Mouse (Mus musculus): ENCODE data around the gene Cdr1. TPM values are rescaled to one million over a fixed set of nuclear protein-coding genes. Genes with fewer than 3 reads are reported as not detected.

The Cdr1 gene
- polyA plus RNA-seq (2011; ENCODE audit: insufficient read depth, insufficient read length, low replicate concordance, missing spikeins) = not detected in 2 replicates

GRCm38 (mm10) chrX:61185458-61185857 lies at the start of gene Cdr1:
TSS of gene Cdr1 (minus strand) at chrX:61185558.
- TF ChIP-seq CTCF (IDR thresholded peaks at IDR 0.05; ENCODE audit: control insufficient read depth, insufficient read depth, low read length) (no peak), POLR2A (IDR thresholded peaks at IDR 0.05; ENCODE audit: borderline replicate concordance, control insufficient read depth, low read depth, low read length) (no peak)
- no peak within 1 kb of the TSS for H3K27ac ChIP-seq (ENCODE audit: control insufficient read depth, insufficient read depth, low read depth, low read length, poor library complexity)
- H3K4me1 ChIP-seq (ENCODE audit: control insufficient read depth, insufficient read depth, low read length) = no peaks in the 10 kb centered on the region
- no peak within 1 kb of the TSS for H3K4me3 ChIP-seq (replicated peaks; ENCODE audit: control insufficient read depth, low read depth, low read length)
- WGBS = 90% methylated on average over 6 of the region's 6 CpGs

- Histone ChIP-seq H3K27ac (ENCODE audit: control insufficient read depth, insufficient read depth, low read depth, low read length, poor library complexity) (no peak overlapping the region), H3K4me3 (replicated peaks; ENCODE audit: control insufficient read depth, low read depth, low read length) (no peak overlapping the region), H3K4me1 (ENCODE audit: control insufficient read depth, insufficient read depth, low read length) (no peaks in the 10 kb centered on the region)
- 89% methylated on average over 6 of the region's 6 CpGs for WGBS
- no peak for TF ChIP-seq POLR2A (IDR thresholded peaks at IDR 0.05; ENCODE audit: borderline replicate concordance, control insufficient read depth, low read depth, low read length)
- TF ChIP-seq CTCF (IDR thresholded peaks at IDR 0.05; ENCODE audit: control insufficient read depth, insufficient read depth, low read length) = no peak
These were observed 511 bp upstream of the Cdr1 start for GRCm38 (mm10) chrX:61185869-61186268.

- 34% methylated on average over 2 of the region's 2 CpGs for WGBS
- TF ChIP-seq POLR2A (IDR thresholded peaks at IDR 0.05; ENCODE audit: borderline replicate concordance, control insufficient read depth, low read depth, low read length) = no peak
- TF ChIP-seq CTCF (IDR thresholded peaks at IDR 0.05; ENCODE audit: control insufficient read depth, insufficient read depth, low read length) = no peak
- H3K4me3 ChIP-seq (replicated peaks; ENCODE audit: control insufficient read depth, low read depth, low read length) = no peak overlapping the region
- no peak overlapping the region for H3K27ac ChIP-seq (ENCODE audit: control insufficient read depth, insufficient read depth, low read depth, low read length, poor library complexity)
- H3K4me1 ChIP-seq (ENCODE audit: control insufficient read depth, insufficient read depth, low read length) = no peaks in the 10 kb centered on the region
These were observed 18.8 kb downstream of the Cdr1 start for GRCm38 (mm10) chrX:61166519-61166918.

GRCm38 (mm10) chrX:61161249-61161648 lies 24.1 kb downstream of the Cdr1 start:
- no peaks in the 10 kb centered on the region for H3K4me1 ChIP-seq (ENCODE audit: control insufficient read depth, insufficient read depth, low read length)
- TF ChIP-seq POLR2A (IDR thresholded peaks at IDR 0.05; ENCODE audit: borderline replicate concordance, control insufficient read depth, low read depth, low read length) (no peak), CTCF (IDR thresholded peaks at IDR 0.05; ENCODE audit: control insufficient read depth, insufficient read depth, low read length) (no peak)
- no peak overlapping the region for H3K27ac ChIP-seq (ENCODE audit: control insufficient read depth, insufficient read depth, low read depth, low read length, poor library complexity)
- H3K4me3 ChIP-seq (replicated peaks; ENCODE audit: control insufficient read depth, low read depth, low read length) = no peak overlapping the region
- WGBS = 55% methylated on average over 2 of the region's 2 CpGs

GRCm38 (mm10) chrX:61154657-61155256 lies 30.6 kb downstream of the Cdr1 start:
- TF ChIP-seq CTCF (IDR thresholded peaks at IDR 0.05; ENCODE audit: control insufficient read depth, insufficient read depth, low read length) (no peak), POLR2A (IDR thresholded peaks at IDR 0.05; ENCODE audit: borderline replicate concordance, control insufficient read depth, low read depth, low read length) (no peak)
- Histone ChIP-seq H3K4me1 (ENCODE audit: control insufficient read depth, insufficient read depth, low read length) (no peaks in the 10 kb centered on the region), H3K27ac (ENCODE audit: control insufficient read depth, insufficient read depth, low read depth, low read length, poor library complexity) (no peak overlapping the region), H3K4me3 (replicated peaks; ENCODE audit: control insufficient read depth, low read depth, low read length) (no peak overlapping the region)
- 72% methylated on average over 1 of the region's 1 CpGs for WGBS

- H3K4me1 ChIP-seq (ENCODE audit: control insufficient read depth, insufficient read depth, low read length) = no peaks in the 10 kb centered on the region
- H3K4me3 ChIP-seq (replicated peaks; ENCODE audit: control insufficient read depth, low read depth, low read length) = no peak overlapping the region
- 78% methylated on average over 3 of the region's 3 CpGs for WGBS
- H3K27ac ChIP-seq (ENCODE audit: control insufficient read depth, insufficient read depth, low read depth, low read length, poor library complexity) = no peak overlapping the region
- TF ChIP-seq POLR2A (IDR thresholded peaks at IDR 0.05; ENCODE audit: borderline replicate concordance, control insufficient read depth, low read depth, low read length) (no peak), CTCF (IDR thresholded peaks at IDR 0.05; ENCODE audit: control insufficient read depth, insufficient read depth, low read length) (no peak)
These were observed 31.1 kb downstream of the Cdr1 start for GRCm38 (mm10) chrX:61154246-61154645.

- H3K4me3 ChIP-seq (replicated peaks; ENCODE audit: control insufficient read depth, low read depth, low read length) = no peak overlapping the region
- H3K4me1 ChIP-seq (ENCODE audit: control insufficient read depth, insufficient read depth, low read length) = no peaks in the 10 kb centered on the region
- TF ChIP-seq POLR2A (IDR thresholded peaks at IDR 0.05; ENCODE audit: borderline replicate concordance, control insufficient read depth, low read depth, low read length) = no peak
- TF ChIP-seq CTCF (IDR thresholded peaks at IDR 0.05; ENCODE audit: control insufficient read depth, insufficient read depth, low read length) = no peak
- no peak overlapping the region for H3K27ac ChIP-seq (ENCODE audit: control insufficient read depth, insufficient read depth, low read depth, low read length, poor library complexity)
- 10% methylated on average over 2 of the region's 2 CpGs for WGBS
These were observed 38.8 kb downstream of the Cdr1 start for GRCm38 (mm10) chrX:61146569-61146968.

GRCm38 (mm10) chrX:61145416-61145815 lies 39.9 kb downstream of the Cdr1 start:
- H3K27ac ChIP-seq (ENCODE audit: control insufficient read depth, insufficient read depth, low read depth, low read length, poor library complexity) = no peak overlapping the region
- H3K4me3 ChIP-seq (replicated peaks; ENCODE audit: control insufficient read depth, low read depth, low read length) = no peak overlapping the region
- 58% methylated on average over 2 of the region's 2 CpGs for WGBS
- H3K4me1 ChIP-seq (ENCODE audit: control insufficient read depth, insufficient read depth, low read length) = no peaks in the 10 kb centered on the region
- TF ChIP-seq POLR2A (IDR thresholded peaks at IDR 0.05; ENCODE audit: borderline replicate concordance, control insufficient read depth, low read depth, low read length) (no peak), CTCF (IDR thresholded peaks at IDR 0.05; ENCODE audit: control insufficient read depth, insufficient read depth, low read length) (no peak)

- Histone ChIP-seq H3K4me1 (ENCODE audit: control insufficient read depth, insufficient read depth, low read length) (no peaks in the 10 kb centered on the region), H3K4me3 (replicated peaks; ENCODE audit: control insufficient read depth, low read depth, low read length) (no peak overlapping the region), H3K27ac (ENCODE audit: control insufficient read depth, insufficient read depth, low read depth, low read length, poor library complexity) (no peak overlapping the region)
- TF ChIP-seq POLR2A (IDR thresholded peaks at IDR 0.05; ENCODE audit: borderline replicate concordance, control insufficient read depth, low read depth, low read length) (no peak), CTCF (IDR thresholded peaks at IDR 0.05; ENCODE audit: control insufficient read depth, insufficient read depth, low read length) (no peak)
- WGBS = 69% methylated on average over 4 of the region's 4 CpGs
These were observed 50.8 kb downstream of the Cdr1 start for GRCm38 (mm10) chrX:61134592-61134991.
